Mouse (Mus musculus) small intestine, adult 2 months (tissue): ENCODE data around the gene Apol8.

Source experiments
- CTCF ChIP-seq: fragments of 200-500 bp; IDR thresholded peaks from 2 replicates; pipeline ENCODE4 v1.5.1; 2012; ENCODE audit warnings: low read depth, mild to moderate bottlenecking, control low read depth, inconsistent platforms, low read length, moderate library complexity, mixed read lengths; ENCODE audit not compliant: insufficient replicate concordance, insufficient read length; ENCODE audit errors: extremely low read depth
- POLR2A ChIP-seq: fragments of 200-500 bp; IDR thresholded peaks from 2 replicates; pipeline ENCODE4 v1.6.1; 2012; ENCODE audit warnings: low read depth, mild to moderate bottlenecking, control low read depth, inconsistent platforms, low read length, moderate library complexity

DNA sequence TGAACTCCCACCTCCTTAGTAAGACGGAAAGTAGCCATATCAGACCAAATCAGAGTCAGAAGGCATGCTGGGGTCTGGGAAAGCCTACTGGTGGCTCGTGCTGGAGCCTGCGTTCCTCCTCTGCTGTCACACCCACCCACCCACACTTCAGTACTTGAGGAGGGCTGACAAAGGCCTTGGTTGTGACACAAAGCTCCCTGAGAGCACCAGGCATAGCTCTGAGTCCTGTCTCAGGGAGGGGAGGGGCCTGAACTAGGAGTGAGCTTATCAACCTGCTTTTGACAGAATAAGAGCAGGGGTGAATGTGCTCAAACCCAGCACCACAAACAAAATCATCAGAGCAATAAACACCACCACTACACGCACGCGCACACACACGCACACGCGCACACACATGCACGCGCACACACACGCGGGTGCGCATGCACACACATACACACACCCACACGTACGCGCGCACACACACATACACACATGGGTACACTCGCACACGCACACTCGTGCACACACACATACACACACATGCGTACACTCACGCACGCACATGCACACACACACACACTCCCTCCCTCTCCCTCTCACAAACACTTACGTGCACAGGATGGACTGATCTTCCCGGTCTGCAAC lies 39.7 kb upstream of the Apol8 start:
- no peak for TF ChIP-seq POLR2A
- no peak for TF ChIP-seq CTCF
